Mouse (Mus musculus) G1E (cell line): Measurements from ENCODE around the gene Ift43. TPM values are rescaled to one million over a fixed set of nuclear protein-coding genes. Genes with fewer than 3 reads are reported as not detected.

ENCODE experiments used
- ATAC-seq: 2 replicates; pipeline ENCODE4 v1.8.0; 2016; ENCODE audit warnings: mild to moderate bottlenecking; ENCODE audit not compliant: insufficient number of reproducible peaks, poor library complexity, low FRiP score, severe bottlenecking; ENCODE audit errors: extremely low read depth
- DNase-seq: peaks from one replicate; pipeline ENCODE4 v3.0.0; 2012; ENCODE audit warnings: low spot score
- H3K27me3 ChIP-seq: 2 replicates; pipeline ENCODE4 v1.6.1; 2012; ENCODE audit warnings: mild to moderate bottlenecking, low read length, inconsistent platforms; ENCODE audit not compliant: insufficient read depth
- H3K36me3 ChIP-seq: replicated peaks from 2 replicates; pipeline ENCODE3; 2012; ENCODE audit warnings: mild to moderate bottlenecking, inconsistent platforms
- H3K4me1 ChIP-seq: 2 replicates; pipeline ENCODE4 v1.6.1; 2012; ENCODE audit warnings: low read depth, low read length, inconsistent platforms, mixed read lengths; ENCODE audit not compliant: insufficient read depth
- H3K4me3 ChIP-seq: 2 replicates; pipeline ENCODE4 v1.5.1; 2012; ENCODE audit warnings: low read depth, mild to moderate bottlenecking, inconsistent platforms, low read length, moderate library complexity, mixed read lengths
- H3K9me3 ChIP-seq: replicated peaks from 2 replicates; pipeline ENCODE4 v1.6.1; 2012; ENCODE audit warnings: inconsistent platforms
- CTCF ChIP-seq: IDR thresholded peaks from 2 replicates; pipeline ENCODE4 v1.5.1; 2012; ENCODE audit warnings: low read depth, low read length, inconsistent platforms, mixed read lengths
- GATA1 ChIP-seq: IDR thresholded peaks from 2 replicates; pipeline ENCODE4 v1.6.1; 2012; ENCODE audit warnings: borderline replicate concordance, low read length, inconsistent platforms, mixed read lengths
- GATA2 ChIP-seq: IDR thresholded peaks from 2 replicates; pipeline ENCODE4 v1.6.1; 2012; ENCODE audit warnings: low read depth, low read length, inconsistent platforms, borderline replicate concordance
- POLR2AphosphoS5 ChIP-seq: IDR thresholded peaks from 2 replicates; pipeline ENCODE4 v1.6.1; 2012; ENCODE audit warnings: low read depth, low read length, inconsistent platforms; ENCODE audit not compliant: insufficient replicate concordance
- TAL1 ChIP-seq: conservative IDR thresholded peaks from 2 replicates; pipeline ENCODE4 v1.6.1; 2012; ENCODE audit warnings: low read depth, low read length, inconsistent platforms, mixed read lengths
- polyA plus RNA-seq: library from polyadenylated mRNA; stranded (reverse); fragments of >175 nt; gene quantifications from 2 replicates; pipeline ENCODE4 v1.2.3, GENCODE M21; 2012
- total RNA-seq, 2 experiments: library from RNA; stranded (forward) in 1 of 2; stranded (reverse) in 1 of 2; fragments of 200-1000 nt in 1 of 2; fragments of >200 nt in 1 of 2; fragmentation: Nextera tagmentation in 1 of 2; gene quantifications; 2 replicates each; pipeline ENCODE4 v1.2.3; 2014 to 2017

The Ift43 gene
- total and polyA plus RNA-seq, 3 experiments: 0.09 to 0.93 TPM; not detected in 1

DNA sequence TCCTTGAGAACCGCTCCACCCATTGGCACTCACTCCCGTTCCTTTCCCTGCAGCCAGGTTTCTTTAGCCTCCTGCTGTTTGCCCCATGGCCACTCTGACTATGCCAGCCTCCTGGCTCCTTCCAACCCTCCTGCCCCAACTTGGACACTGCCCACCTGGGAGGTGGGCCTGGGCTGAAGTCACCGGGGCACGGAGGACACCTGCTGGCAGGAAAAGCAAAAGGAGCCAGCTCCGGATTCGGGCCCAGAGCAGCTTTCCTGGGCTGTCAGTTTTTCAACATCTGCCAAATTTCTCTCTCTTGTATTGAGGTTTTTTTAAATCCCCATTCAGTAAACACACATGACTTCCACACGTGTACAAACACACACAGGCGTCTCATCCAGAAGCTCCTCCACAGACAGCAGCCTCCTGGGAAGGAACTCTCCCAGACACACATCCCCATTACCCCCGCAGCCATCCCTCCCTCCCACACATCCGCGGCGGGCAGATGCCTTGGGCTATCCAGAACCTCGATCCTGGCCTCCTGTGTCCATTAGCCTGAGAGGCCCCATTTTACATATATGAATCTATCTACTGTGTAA lies 5.9 kb upstream of the Ift43 start:
- DNase-seq (no peak), ATAC-seq (no peak)
- H3K27me3 ChIP-seq: peaks cover 46% of the 10 kb centered on the region
- no peak for TF ChIP-seq POLR2AphosphoS5
- TF ChIP-seq TAL1: no peak
- TF ChIP-seq CTCF: no peak
- TF ChIP-seq GATA2: no peak
- TF ChIP-seq GATA1: no peak
- no peak overlapping the region for H3K4me3 ChIP-seq
- H3K4me1 ChIP-seq: peaks cover 21% of the 10 kb centered on the region
- no peaks in the 10 kb centered on the region for H3K9me3 ChIP-seq
- H3K36me3 ChIP-seq: no peaks in the 10 kb centered on the region

DNA sequence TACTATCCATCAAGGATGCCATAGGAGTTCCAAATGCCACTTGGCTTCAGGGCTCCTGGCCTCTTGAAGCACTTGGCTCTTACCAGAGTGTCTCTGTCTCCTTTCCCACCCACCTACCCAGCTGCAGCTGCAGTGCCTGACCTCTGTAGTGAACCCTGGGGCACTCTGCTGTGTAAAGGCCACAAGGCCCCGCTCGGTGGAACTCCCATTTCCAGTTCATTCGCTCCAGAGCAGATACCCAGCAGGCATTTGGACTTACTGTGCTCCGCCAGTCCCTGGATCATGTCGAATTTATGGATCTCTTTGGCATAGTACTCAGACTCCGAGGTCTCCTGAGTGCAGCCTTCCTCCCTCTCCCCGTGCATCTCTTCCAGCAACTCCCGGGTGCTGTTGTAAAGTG lies 5.0 kb upstream of the Ift43 start:
- Histone ChIP-seq H3K4me3 (no peak overlapping the region), H3K4me1 (peaks cover 24% of the 10 kb centered on the region)

DNA sequence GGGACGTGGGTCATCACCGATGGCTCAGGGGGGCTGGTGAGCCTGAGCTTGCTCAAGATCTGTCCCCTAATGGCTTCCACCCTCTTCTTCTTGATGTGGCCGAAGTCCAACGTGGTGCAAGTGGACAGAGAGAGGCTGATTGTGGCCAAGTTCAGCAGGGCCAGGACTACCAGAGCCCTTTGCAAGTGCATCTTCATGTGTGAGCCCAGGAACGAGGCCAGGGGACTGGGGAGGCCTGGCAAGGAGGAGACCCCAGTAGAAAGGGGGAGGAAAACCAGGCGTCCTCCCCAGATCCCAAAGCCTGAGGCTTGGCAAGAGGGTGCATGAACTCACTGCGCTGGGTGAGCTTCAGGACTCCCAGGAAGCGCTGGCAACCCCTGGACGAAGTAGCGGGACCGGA lies 4.6 kb upstream of the Ift43 start:
- Histone ChIP-seq H3K9me3 (no peaks in the 10 kb centered on the region), H3K36me3 (no peaks in the 10 kb centered on the region), H3K27me3 (peaks cover 58% of the 10 kb centered on the region), H3K4me3 (no peak overlapping the region; the same call in 1 of the 2 replicates), H3K4me1 (peaks cover 28% of the 10 kb centered on the region)
- no peak for ATAC-seq
- DNase-seq: no peak
- no peak for TF ChIP-seq POLR2AphosphoS5
- TF ChIP-seq CTCF: no peak
- no peak for TF ChIP-seq TAL1
- TF ChIP-seq GATA2: no peak

More for the DNA sequence above, 5.0 kb upstream of the Ift43 start:
- Histone ChIP-seq H3K9me3 (no peaks in the 10 kb centered on the region), H3K36me3 (no peaks in the 10 kb centered on the region), H3K27me3 (peaks cover 54% of the 10 kb centered on the region)
- TF ChIP-seq TAL1 (no peak), GATA2 (no peak), CTCF (no peak), GATA1 (no peak), POLR2AphosphoS5 (no peak)
- ATAC-seq (no peak), DNase-seq (no peak)

DNA sequence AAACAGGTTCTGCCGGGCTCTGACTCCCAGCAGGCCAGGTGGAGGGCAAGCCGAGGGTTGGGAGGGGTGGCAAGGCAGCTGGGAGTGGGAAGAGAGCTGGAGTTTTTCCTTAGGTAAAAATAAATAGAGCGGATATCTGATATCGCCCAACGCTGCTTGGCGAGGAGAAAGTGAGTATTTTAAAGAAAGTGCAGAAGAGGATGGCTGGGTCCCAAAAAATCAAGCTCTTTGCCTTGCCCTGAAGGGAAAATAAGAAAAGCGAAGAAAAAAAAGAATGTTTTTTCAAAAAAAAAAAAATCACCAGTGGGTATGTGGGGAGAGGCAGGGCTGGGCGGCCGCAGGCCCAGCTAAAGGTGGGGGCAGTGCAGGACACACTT lies 4.2 kb upstream of the Ift43 start:
- H3K27me3 ChIP-seq: peaks cover 62% of the 10 kb centered on the region
- no peaks in the 10 kb centered on the region for H3K9me3 ChIP-seq
- DNase-seq: no peak
- peak overlapping the region; percentile 69; the same call in 1 of the 2 replicates for H3K4me3 ChIP-seq
- H3K36me3 ChIP-seq: no peaks in the 10 kb centered on the region
- no peak for ATAC-seq
- TF ChIP-seq TAL1: no peak
- no peak for TF ChIP-seq GATA2
- TF ChIP-seq GATA1: no peak
- peaks cover 30% of the 10 kb centered on the region for H3K4me1 ChIP-seq

DNA sequence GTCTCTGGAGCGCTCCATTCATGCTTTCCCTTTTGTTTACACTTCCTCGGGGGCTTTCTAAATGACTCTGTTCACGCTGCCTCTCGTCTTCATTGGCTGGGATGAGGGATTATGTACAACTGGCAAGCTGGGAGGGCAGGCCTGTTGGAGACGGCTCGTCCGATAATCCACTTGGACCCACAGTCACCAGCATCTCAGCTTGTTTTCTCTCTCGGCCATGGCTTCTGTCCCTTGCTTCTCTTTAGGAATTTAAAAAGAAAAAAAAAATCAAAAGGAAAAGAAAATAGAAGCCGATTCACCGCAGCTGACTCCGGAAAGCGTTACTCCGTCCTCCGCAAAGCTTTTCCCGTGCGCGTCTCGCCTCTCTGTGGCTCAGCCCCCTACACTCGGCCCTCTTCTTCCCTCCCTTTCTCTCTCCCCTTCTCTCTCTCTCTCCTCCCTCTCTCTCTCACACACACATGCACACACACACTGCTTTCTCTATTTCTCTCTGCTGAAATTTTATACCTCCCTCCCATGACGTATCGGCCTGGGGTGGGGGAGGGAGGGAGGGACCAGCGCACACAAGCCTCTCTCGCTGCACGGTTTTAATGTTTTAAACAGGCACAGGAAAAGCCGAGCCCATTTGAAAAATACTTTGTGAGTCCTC lies 3.7 kb upstream of the Ift43 start, which contains the start of gene Tgfb3:
Gene Tgfb3 (minus strand): TSS at position 489 of the 649 bp plus-strand sequence.
- H3K9me3 ChIP-seq: no peaks in the 10 kb centered on the region
- no peaks in the 10 kb centered on the region for H3K36me3 ChIP-seq
- TF ChIP-seq TAL1 (no peak), CTCF (no peak), GATA2 (no peak), GATA1 (no peak), POLR2AphosphoS5 (no peak)
- DNase-seq (peak; percentile 62), ATAC-seq (peak; percentile 41)
- peak within 1 kb of the TSS; percentile 69 for H3K4me3 ChIP-seq
- peaks cover 65% of the 10 kb centered on the region for H3K27me3 ChIP-seq
- peaks cover 30% of the 10 kb centered on the region for H3K4me1 ChIP-seq

DNA sequence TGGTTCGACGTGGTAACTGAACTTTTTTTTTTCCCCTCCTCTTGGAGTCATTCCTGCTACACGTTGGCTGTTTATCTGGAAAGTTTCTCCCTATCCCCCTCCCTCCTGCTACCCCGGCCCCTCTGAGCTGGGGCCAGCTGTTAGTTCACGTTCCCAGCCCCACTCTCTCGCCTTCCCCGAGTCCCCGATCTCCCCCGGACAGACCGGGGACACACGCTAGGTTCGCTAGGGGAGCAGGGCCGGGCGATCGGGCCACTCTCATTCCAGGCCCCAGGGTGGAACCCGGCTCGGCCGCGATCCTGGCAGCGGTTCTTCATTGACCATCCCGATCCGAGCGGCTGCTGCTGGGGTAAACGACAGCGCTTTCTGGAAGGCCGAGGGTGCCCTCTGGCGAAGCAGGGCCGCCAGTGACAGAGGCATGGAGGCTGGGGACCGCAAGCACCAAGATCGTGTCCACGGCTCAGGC lies 3.1 kb upstream of the Ift43 start:
- peaks cover 30% of the 10 kb centered on the region for H3K4me1 ChIP-seq
- H3K9me3 ChIP-seq: no peaks in the 10 kb centered on the region
- ATAC-seq: peak; percentile 71
- peaks cover 67% of the 10 kb centered on the region for H3K27me3 ChIP-seq
- no peaks in the 10 kb centered on the region for H3K36me3 ChIP-seq
- TF ChIP-seq POLR2AphosphoS5 (no peak), CTCF (peak; percentile 76), TAL1 (no peak), GATA2 (no peak)
- H3K4me3 ChIP-seq: peak overlapping the region; percentile 69
- DNase-seq: peak; percentile 95

DNA sequence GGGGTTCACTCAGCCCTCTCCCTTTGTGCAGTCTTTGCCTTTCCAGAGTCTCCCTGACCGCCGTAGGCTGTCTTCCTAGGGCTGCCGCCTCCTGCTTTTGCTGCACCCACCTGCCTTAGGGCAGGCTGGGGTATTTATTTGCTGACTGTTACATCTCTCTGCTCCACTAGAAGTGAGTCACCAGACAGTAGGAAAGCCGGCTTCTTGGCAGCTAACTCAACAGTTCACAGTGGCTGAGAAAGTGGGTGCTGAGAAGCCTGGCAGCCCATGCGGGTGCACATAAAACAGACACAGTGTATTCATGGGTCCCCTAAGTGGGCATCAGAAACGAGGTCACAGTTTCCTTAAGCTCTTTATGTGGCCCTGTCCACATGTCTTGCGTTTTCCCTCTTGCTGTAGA lies 3.5 kb downstream of the Ift43 start:
- Histone ChIP-seq H3K27me3 (peaks cover 51% of the 10 kb centered on the region), H3K9me3 (no peaks in the 10 kb centered on the region), H3K36me3 (no peaks in the 10 kb centered on the region), H3K4me1 (peaks cover 9% of the 10 kb centered on the region), H3K4me3 (no peak overlapping the region)
- TF ChIP-seq TAL1 (no peak), POLR2AphosphoS5 (no peak), GATA1 (no peak), CTCF (no peak), GATA2 (no peak)
- ATAC-seq (no peak), DNase-seq (no peak)
